Comparison of ENCODE assay signal across 9 mouse cellular contexts in the genomic region with DNA sequence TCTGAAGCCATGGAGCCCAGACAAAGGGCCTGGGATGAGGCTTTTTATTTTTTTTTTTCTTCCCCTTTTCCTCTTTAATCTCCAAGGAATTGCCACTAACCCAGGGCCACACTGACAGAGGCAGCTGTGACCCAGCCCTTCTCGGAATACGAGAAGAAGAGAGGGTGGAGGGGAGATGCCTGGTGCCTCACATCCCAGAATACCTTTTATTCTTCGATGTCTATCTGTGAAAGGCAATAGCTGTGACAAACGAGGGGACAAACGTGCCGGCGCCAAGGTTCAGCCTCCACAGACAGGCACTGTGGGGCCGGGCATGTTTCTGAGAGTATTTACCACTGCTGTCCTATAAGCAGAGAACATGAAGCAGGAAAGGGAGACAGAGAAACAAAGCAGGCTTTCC.
DNase-seq lines count a peak whose midpoint lies in the region; ATAC-seq and TF ChIP-seq lines count a peak whose summit lies in the region.
"Had no signal": no experiment of that assay in that cellular context is flagged by ENCODE, and none has a peak within 500 bp of the region (broad histone marks: within the 10 kb centered on the region; RNA-seq: fewer than 3 reads in every experiment).

No protein-coding gene starts in this region.

- no peak for DNase-seq in gastrocnemius, adult 2 months
- DNase-seq in gastrocnemius, adult 8-10 months (ENCODE audit: low spot score in 2 of 2) = no peak
- peak; percentile 49 for DNase-seq in neural tube, embryonic 11.5 days (ENCODE audit: low spot score)
- DNase-seq in neural tube, embryonic 10.5 days (ENCODE audit: extremely low spot score, low spot score) = no peak
- DNase-seq in midbrain, embryonic 11.5 days (ENCODE audit: low spot score, missing footprints) = peak; percentile 89
- no peak for DNase-seq in right cerebral cortex, postnatal 10 days (ENCODE audit: low spot score in 2 of 2)
- DNase-seq in frontal cortex, postnatal 10 days (ENCODE audit: low spot score in 2 of 2) = no peak
- DNase-seq in adrenal gland, adult (ENCODE audit: inconsistent age in 2 of 2, low spot score in 1 of 2) = no peak

- H3K4me2 ChIP-seq in neural tube, embryonic 11.5 days (ENCODE audit: low read depth) = no peak overlapping the region
- peak overlapping the region; percentile 19; the same call in 1 of the 2 replicates for H3K4me2 ChIP-seq in midbrain, embryonic 11.5 days

- ATAC-seq in neural tube, embryonic 11.5 days (ENCODE audit: insufficient read depth, low FRiP score, low TSS enrichment) = 0 out of 2 replicates have a peak, but pooled peaks have one; percentile 31
- 0 out of 2 replicates have a peak, but pooled peaks have one; percentile 22 for ATAC-seq in midbrain, embryonic 11.5 days (ENCODE audit: low FRiP score)

- H3K36me3 ChIP-seq in neural tube, embryonic 11.5 days (ENCODE audit: control insufficient read depth, insufficient read depth, low read length) = no peaks in the 10 kb centered on the region
- H3K36me3 ChIP-seq in midbrain, embryonic 11.5 days (ENCODE audit: control insufficient read depth, insufficient read depth, low read length) = no peaks in the 10 kb centered on the region

- 9% methylated on average over 8 of the region's 8 CpGs for WGBS in neural tube, embryonic 11.5 days
- WGBS in midbrain, embryonic 11.5 days = 29% methylated on average over 8 of the region's 8 CpGs

- H3K4me1 ChIP-seq in neural tube, embryonic 11.5 days (ENCODE audit: control insufficient read depth, insufficient read depth, low read length) = peaks cover 4% of the 10 kb centered on the region; the same call in 1 of the 2 replicates
- peaks cover 11% of the 10 kb centered on the region for H3K4me1 ChIP-seq in midbrain, embryonic 11.5 days (ENCODE audit: control insufficient read depth, insufficient read depth, low read length)

- peak overlapping the region; percentile 54 for H3K4me3 ChIP-seq in gastrocnemius, adult 2 months
- no peak overlapping the region for H3K4me3 ChIP-seq in neural tube, embryonic 11.5 days (ENCODE audit: low read depth, low read length)
- no peak overlapping the region for H3K4me3 ChIP-seq in midbrain, embryonic 11.5 days (ENCODE audit: low read depth, low read length)
- H3K4me3 ChIP-seq: heart, adult 2 months had no signal

- H3K9ac ChIP-seq in neural tube, embryonic 11.5 days (ENCODE audit: low read length) = no peak overlapping the region
- H3K9ac ChIP-seq in midbrain, embryonic 11.5 days (ENCODE audit: low read length) = no peak overlapping the region

- TF ChIP-seq CTCF in gastrocnemius, adult 2 months (IDR thresholded peaks at IDR 0.05) = no peak

- no peaks in the 10 kb centered on the region for H3K27me3 ChIP-seq in neural tube, embryonic 11.5 days (ENCODE audit: control insufficient read depth, insufficient read depth, low read length)
- H3K27me3 ChIP-seq in midbrain, embryonic 11.5 days (ENCODE audit: control insufficient read depth, insufficient read depth, low read length) = no peaks in the 10 kb centered on the region

- H3K27ac ChIP-seq in gastrocnemius, adult 2 months = no peak overlapping the region
- H3K27ac ChIP-seq in neural tube, embryonic 11.5 days (ENCODE audit: low read depth, low read length) = no peak overlapping the region
- peak overlapping the region; percentile 28; the same call in 1 of the 2 replicates for H3K27ac ChIP-seq in midbrain, embryonic 11.5 days (ENCODE audit: low read depth, low read length)
- H3K27ac ChIP-seq: heart, adult 2 months had no signal

- no peaks in the 10 kb centered on the region for H3K9me3 ChIP-seq in neural tube, embryonic 11.5 days (ENCODE audit: control insufficient read depth, low read length)
- H3K9me3 ChIP-seq in midbrain, embryonic 11.5 days (ENCODE audit: control insufficient read depth, low read length) = no peaks in the 10 kb centered on the region

- intact Hi-C loops in gastrocnemius, adult 2 months (cut with DNase I) = loop anchor here (1.0 to 10.0 kb wide), 4 partner anchors 77 to 1494 kb away; a partner anchor contains a TSS

Comparison
In these comparisons a context has a peak if more than half of its experiments do, and no peak if none do; other contexts are left out.
1. DNase-seq: peak in neural tube, embryonic 11.5 days (single experiment) and midbrain, embryonic 11.5 days (single experiment); none in gastrocnemius, adult 2 months (single experiment), gastrocnemius, adult 8-10 months (0 of 2), neural tube, embryonic 10.5 days (single experiment), right cerebral cortex, postnatal 10 days (0 of 2), frontal cortex, postnatal 10 days (0 of 2) and adrenal gland, adult (0 of 2).